Mouse (Mus musculus): ENCODE measurements around the gene Gm21936.
"Not testable (repeated sequence)": the region's sequence is repeated elsewhere in the genome, so short reads cannot be mapped to it uniquely, and the experiment has no call there.

The Gm21936 gene

GRCm38 (mm10) chr12:87795212-87795611, at the start of gene Gm21936:
TSS of gene Gm21936 (plus strand) at chr12:87795512.
- DNase-seq = not testable (repeated sequence)

- not testable (repeated sequence) for DNase-seq
Observed at GRCm38 (mm10) chr12:87775655-87776054, 19.7 kb upstream of the Gm21936 start, which contains the start of gene Gm21319. TSS of gene Gm21319 (minus strand) at chr12:87775755.

- not testable (repeated sequence) for DNase-seq
Observed at GRCm38 (mm10) chr12:87797971-87798370, 2.7 kb downstream of the Gm21936 start.

- DNase-seq = not testable (repeated sequence)
Observed at GRCm38 (mm10) chr12:87816277-87816676, 21.0 kb downstream of the Gm21936 start, which contains the start of gene BB287469. TSS of gene BB287469 (plus strand) at chr12:87816577.

- DNase-seq = not testable (repeated sequence)
Observed at GRCm38 (mm10) chr12:87842239-87842638, 46.9 kb downstream of the Gm21936 start, which contains the start of gene Gm2001. TSS of gene Gm2001 (minus strand) at chr12:87842339.

Data from layer of hippocampus, adult 9-11 months (tissue).